Mouse (Mus musculus): ENCODE results near the gene Cdcp1.

- TF ChIP-seq POLR2A (IDR thresholded peaks at IDR 0.05; ENCODE audit: low read depth, low read length) (no peak), CTCF (conservative IDR thresholded peaks at IDR 0.05; ENCODE audit: insufficient read depth, insufficient read length, low read depth, low read length) (no peak)
Observed at GRCm38 (mm10) chr9:123237739-123238138, 21.9 kb upstream of the Cdcp1 start.

All from kidney, adult 2 months (tissue).